Mouse (Mus musculus) lung, postnatal 0 days (tissue): ENCODE results near the gene Ndufc1. TPM values are rescaled to one million over a fixed set of nuclear protein-coding genes. Genes with fewer than 3 reads are reported as not detected.
"Not testable (repeated sequence)": the region's sequence is repeated elsewhere in the genome, so short reads cannot be mapped to it uniquely, and the experiment has no call there.

Experiments
- ATAC-seq: fragments of 200-750 bp; cut with Nextera tagmentation; 2 replicates; pipeline ENCODE4 v1.8.0; 2017; ENCODE audit warnings: moderate library complexity
- DNase-seq: peaks from one replicate; pipeline ENCODE4 v3.0.0-alpha.2; 2016; ENCODE audit warnings: low spot score
- H3K27ac ChIP-seq: fragments of 300-500 bp; sonication (generic); 2 replicates; pipeline ENCODE4 v1.5.1; 2014; ENCODE audit warnings: antibody characterized with exemption, mild to moderate bottlenecking, low read length, mixed read lengths
- H3K27me3 ChIP-seq: fragments of 300-500 bp; sonication (generic); replicated peaks from 2 replicates; pipeline ENCODE4 v1.6.1; 2014; ENCODE audit warnings: low read length, mixed read lengths; ENCODE audit not compliant: insufficient read depth
- H3K36me3 ChIP-seq: fragments of 300-500 bp; sonication (generic); 2 replicates; pipeline ENCODE4 v1.6.1; 2014; ENCODE audit warnings: low read length, mixed read lengths; ENCODE audit not compliant: insufficient read depth
- H3K4me1 ChIP-seq: fragments of 300-500 bp; sonication (generic); 2 replicates; pipeline ENCODE4 v1.6.1; 2014; ENCODE audit warnings: antibody characterized with exemption, low read depth, low read length, mixed read lengths; ENCODE audit not compliant: insufficient read depth
- H3K4me2 ChIP-seq: fragments of 300-500 bp; sonication (generic); replicated peaks from 2 replicates; pipeline ENCODE4 v1.6.1; 2014; ENCODE audit warnings: low read depth, mild to moderate bottlenecking, low read length, moderate library complexity, mixed read lengths
- H3K4me3 ChIP-seq: fragments of 300-500 bp; sonication (generic); 2 replicates; pipeline ENCODE4 v1.5.1; 2014; ENCODE audit warnings: low read depth, low read length
- H3K9ac ChIP-seq: fragments of 300-500 bp; sonication (generic); replicated peaks from 2 replicates; pipeline ENCODE4 v1.6.1; 2014; ENCODE audit warnings: low read depth, mild to moderate bottlenecking
- H3K9me3 ChIP-seq: fragments of 300-500 bp; sonication (generic); 2 replicates; pipeline ENCODE4 v1.6.1; 2016; ENCODE audit warnings: low read length, mixed read lengths
- CTCF ChIP-seq: IDR thresholded peaks from 2 replicates; pipeline ENCODE4 v1.5.1; 2016; ENCODE audit warnings: antibody characterized with exemption, mild to moderate bottlenecking
- EP300 ChIP-seq: IDR thresholded peaks from 2 replicates; pipeline ENCODE4 v1.6.1; 2016; ENCODE audit warnings: antibody characterized with exemption, mild to moderate bottlenecking, control low read depth
- WGBS: fragments of 180-500 bp; shearing (Covaris S2); extraction: QIAGEN DNeasy Blood & Tissue Kit; methylation state at CpG from one replicate; pipeline ENCODE4 v1.1.7; 2014; 5-methylcytosine and 5-hydroxymethylcytosine counted together
- polyA plus RNA-seq: library from polyadenylated mRNA; unstranded; fragments of >200 nt; fragmentation: Nextera tagmentation; extraction: Ambion mirVana; gene quantifications from 2 replicates; pipeline ENCODE4 v1.2.1, GENCODE M21; 2015

Gene Ndufc1
- polyA plus RNA-seq, 1 experiment from 2014 or later = 517 TPM

DNA sequence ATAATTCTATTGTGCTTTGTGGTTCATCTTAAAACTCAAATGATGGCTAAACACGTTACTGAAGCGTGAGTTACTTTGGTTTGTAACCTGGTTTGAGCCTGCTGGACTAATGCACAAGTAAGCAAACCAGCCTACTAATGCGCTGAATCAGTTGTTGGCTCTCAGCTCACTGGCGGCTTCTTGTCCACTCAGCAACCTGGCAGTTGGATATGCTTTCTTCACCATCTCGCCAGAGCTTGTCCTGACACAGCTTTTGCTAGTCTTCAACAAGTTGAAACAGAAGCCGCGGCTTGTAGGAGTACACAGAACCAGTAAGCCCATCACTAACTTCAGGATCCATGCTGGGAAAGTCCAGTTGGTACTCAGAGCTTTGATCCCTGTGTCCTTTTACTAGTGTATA is 3.7 kb upstream of the Ndufc1 start:
- Histone ChIP-seq H3K4me2 (no peak overlapping the region), H3K36me3 (no peaks in the 10 kb centered on the region), H3K27me3 (no peaks in the 10 kb centered on the region), H3K27ac (no peak overlapping the region), H3K9ac (no peak overlapping the region), H3K4me3 (no peak overlapping the region), H3K4me1 (peaks cover 7% of the 10 kb centered on the region; the same call in 1 of the 2 replicates), H3K9me3 (no peaks in the 10 kb centered on the region)
- DNase-seq = no peak
- no peak for ATAC-seq
- TF ChIP-seq EP300 (no peak), CTCF (no peak)
- WGBS = 91% methylated on average over 7 of the region's 7 CpGs

DNA sequence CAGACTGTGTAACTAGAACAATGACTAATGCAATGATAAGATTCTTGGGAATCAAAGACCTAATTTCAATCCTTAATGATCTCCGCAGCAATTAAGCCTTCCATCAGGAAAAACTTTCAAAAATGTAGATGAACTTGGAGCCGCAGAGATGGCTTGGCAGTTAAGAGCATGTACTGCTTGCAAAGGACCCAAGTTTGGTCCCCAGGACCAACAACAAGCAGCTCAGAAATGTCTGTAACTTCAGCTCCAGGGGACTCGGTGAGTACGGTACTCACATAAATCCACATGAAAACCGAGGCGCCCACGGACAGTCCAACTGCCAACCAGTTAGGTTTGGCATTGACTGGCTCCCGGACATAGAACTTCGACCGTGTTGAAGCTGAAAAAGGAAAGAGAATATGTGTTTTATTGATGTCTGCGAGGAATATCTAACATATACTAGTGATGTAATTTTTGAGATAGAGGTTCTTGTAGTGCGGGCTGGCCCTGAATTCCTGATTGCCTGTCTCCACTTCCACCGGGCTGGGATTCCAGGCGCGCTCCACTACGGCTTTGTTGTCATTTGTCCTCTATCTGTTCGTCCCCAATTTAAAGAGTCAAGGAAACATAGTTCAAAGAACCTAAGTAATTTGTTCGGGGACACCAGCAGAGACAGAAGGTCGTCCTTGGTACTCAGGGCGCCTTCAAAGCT is 773 bp downstream of the Ndufc1 start:
- Histone ChIP-seq H3K27ac (peak overlapping the region; percentile 89), H3K4me1 (no peaks in the 10 kb centered on the region; the same call in 1 of the 2 replicates), H3K4me3 (peak overlapping the region; percentile 66), H3K9me3 (no peaks in the 10 kb centered on the region), H3K4me2 (peak overlapping the region; percentile 93), H3K36me3 (no peaks in the 10 kb centered on the region; the same call in 1 of the 2 replicates), H3K27me3 (no peaks in the 10 kb centered on the region), H3K9ac (peak overlapping the region; percentile 85)
- WGBS = 18% methylated on average over 20 of the region's 20 CpGs
- no peak for TF ChIP-seq EP300
- TF ChIP-seq CTCF = no peak
- DNase-seq (no peak), ATAC-seq (no peak; the same call in 1 of the 2 replicates)

DNA sequence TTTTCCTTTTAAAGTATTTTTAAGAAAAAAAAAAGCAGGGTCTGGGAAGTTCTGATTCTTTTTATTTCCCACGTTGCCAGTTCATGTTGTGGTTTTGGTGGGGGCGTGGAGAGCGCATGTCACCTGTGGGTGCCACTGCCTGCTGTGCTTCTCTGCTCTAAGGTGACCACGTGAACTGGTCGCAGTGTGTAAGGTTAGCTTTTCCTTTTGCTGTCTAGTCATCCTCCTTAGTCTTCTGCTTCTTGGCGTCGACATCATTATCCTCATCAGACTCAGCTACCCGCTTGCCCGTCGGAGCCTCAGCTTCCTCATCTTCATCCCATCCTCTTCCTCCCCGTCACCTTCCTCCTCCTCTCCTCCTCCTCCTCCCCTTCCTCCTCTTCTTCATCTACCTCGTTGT is 6.2 kb downstream of the Ndufc1 start:
- H3K4me1 ChIP-seq = no peaks in the 10 kb centered on the region
- no peak overlapping the region for H3K4me2 ChIP-seq
- no peaks in the 10 kb centered on the region for H3K27me3 ChIP-seq
- TF ChIP-seq CTCF (no peak), EP300 (no peak)
- no peak overlapping the region for H3K9ac ChIP-seq
- H3K36me3 ChIP-seq = no peaks in the 10 kb centered on the region; the same call in 1 of the 2 replicates
- WGBS = 89% methylated on average over 12 of the region's 12 CpGs
- H3K27ac ChIP-seq = no peak overlapping the region
- DNase-seq (no peak), ATAC-seq (no peak)
- H3K9me3 ChIP-seq = no peaks in the 10 kb centered on the region
- no peak overlapping the region for H3K4me3 ChIP-seq

DNA sequence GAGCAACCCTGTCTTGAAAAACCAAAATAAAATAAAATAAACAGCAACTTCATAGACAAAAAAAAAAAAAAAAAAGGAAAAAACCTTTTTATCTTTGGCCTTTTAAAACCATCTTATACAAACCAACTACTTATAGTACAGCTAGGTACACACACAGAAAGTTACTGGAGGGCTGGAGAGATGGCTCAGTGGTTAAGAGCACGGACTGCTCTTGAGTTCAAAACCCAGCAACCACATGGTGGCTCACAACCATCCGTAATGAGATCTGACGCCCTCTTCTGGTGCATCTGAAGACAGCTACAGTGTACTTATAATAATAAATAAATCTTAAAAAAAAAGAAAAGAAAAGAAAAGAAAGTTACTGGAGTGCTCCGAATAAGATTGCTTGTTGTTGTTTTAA is 6.7 kb downstream of the Ndufc1 start:
- DNase-seq, H3K36me3 ChIP-seq, H3K9ac ChIP-seq, H3K9me3 ChIP-seq, H3K4me3 ChIP-seq, H3K27ac ChIP-seq, H3K4me2 ChIP-seq, H3K27me3 ChIP-seq, ATAC-seq, H3K4me1 ChIP-seq: not testable (repeated sequence)
- 61% methylated on average over 4 of the region's 4 CpGs for WGBS

DNA sequence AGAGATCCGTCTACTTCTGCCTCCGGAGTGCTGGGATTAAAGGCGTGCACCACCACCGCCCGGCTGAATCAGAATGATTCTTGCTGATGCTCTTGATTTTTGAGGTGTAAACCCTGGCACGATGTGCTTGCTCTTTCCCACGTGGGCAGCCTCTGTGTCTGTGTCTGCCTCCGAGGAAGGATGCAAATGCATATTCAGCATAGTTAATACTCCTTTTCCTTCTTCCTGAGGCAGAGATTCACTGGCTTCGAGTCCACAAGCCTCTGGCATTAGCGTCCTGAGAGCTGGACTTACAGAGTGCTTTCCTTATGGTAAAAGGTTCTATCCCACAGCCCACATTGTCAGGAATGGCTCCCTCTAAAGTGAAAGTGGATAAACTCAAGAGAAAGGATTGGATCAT is 8.1 kb downstream of the Ndufc1 start:
- Histone ChIP-seq H3K27me3 (no peaks in the 10 kb centered on the region), H3K4me3 (no peak overlapping the region), H3K4me1 (no peaks in the 10 kb centered on the region), H3K27ac (no peak overlapping the region), H3K9ac (no peak overlapping the region), H3K36me3 (no peaks in the 10 kb centered on the region), H3K4me2 (no peak overlapping the region), H3K9me3 (no peaks in the 10 kb centered on the region)
- no peak for ATAC-seq
- DNase-seq = no peak
- 73% methylated on average over 10 of the region's 10 CpGs for WGBS
- TF ChIP-seq EP300 = no peak
- no peak for TF ChIP-seq CTCF

DNA sequence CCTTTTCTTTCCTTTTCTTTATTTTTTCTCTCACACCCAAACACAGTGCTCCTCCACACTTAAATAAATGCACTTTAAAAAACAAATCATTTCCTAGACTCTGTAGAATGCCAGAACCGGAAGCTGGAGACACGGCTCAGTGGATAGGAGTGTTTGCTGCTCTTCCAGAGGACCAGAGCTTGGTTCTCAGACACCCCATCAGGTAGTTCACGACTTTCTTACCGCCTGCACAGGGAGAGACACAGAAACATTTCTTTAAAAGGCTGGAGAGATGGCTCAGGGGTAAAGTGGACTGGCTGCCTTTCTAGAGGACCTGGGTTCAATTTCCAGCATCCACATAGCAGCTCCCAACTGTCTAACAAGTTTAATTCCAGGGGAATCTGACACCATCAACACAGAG is 9.3 kb downstream of the Ndufc1 start:
- DNase-seq (no peak), ATAC-seq (no peak)
- Histone ChIP-seq H3K4me2 (no peak overlapping the region), H3K27me3 (no peaks in the 10 kb centered on the region), H3K9ac (no peak overlapping the region), H3K9me3 (no peaks in the 10 kb centered on the region), H3K4me3 (no peak overlapping the region), H3K27ac (no peak overlapping the region), H3K4me1 (no peaks in the 10 kb centered on the region), H3K36me3 (no peaks in the 10 kb centered on the region)
- 38% methylated on average over 4 of the region's 4 CpGs for WGBS
- TF ChIP-seq EP300 (no peak), CTCF (no peak)

DNA sequence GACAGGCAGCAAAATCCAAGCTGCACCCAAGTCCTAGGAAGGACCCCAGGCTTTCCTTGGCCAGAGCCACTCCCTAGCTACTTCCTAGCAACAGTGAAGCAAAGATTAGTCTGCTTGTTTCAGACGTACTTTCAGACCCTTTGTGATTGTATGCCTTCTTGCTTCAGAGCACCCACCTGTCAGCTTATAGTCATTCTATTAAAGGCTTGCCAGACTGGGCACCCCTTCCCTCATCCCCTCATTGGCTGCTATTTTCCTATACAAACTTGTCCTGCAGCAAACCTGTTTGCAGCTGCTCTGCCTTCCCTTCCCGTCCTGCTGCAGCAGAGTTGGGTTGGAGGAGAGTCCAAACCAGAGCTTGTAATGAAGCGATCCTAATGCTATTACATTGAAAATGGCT is 10.1 kb downstream of the Ndufc1 start:
- Histone ChIP-seq H3K9ac (no peak overlapping the region), H3K27ac (no peak overlapping the region), H3K27me3 (no peaks in the 10 kb centered on the region), H3K4me1 (no peaks in the 10 kb centered on the region), H3K9me3 (no peaks in the 10 kb centered on the region), H3K4me2 (no peak overlapping the region), H3K36me3 (no peaks in the 10 kb centered on the region), H3K4me3 (no peak overlapping the region)
- 28% methylated on average over 3 of the region's 3 CpGs for WGBS
- DNase-seq (no peak), ATAC-seq (no peak)
- TF ChIP-seq CTCF (no peak), EP300 (no peak)
